Mouse (Mus musculus): ENCODE measurements at regions not wholly inside any gene's neighbourhood (a gene's known extent, or its start where the extent isn't known, plus 50 kb on each side); places are given as distances from the start of the nearest gene placed in this dataset.

DNA sequence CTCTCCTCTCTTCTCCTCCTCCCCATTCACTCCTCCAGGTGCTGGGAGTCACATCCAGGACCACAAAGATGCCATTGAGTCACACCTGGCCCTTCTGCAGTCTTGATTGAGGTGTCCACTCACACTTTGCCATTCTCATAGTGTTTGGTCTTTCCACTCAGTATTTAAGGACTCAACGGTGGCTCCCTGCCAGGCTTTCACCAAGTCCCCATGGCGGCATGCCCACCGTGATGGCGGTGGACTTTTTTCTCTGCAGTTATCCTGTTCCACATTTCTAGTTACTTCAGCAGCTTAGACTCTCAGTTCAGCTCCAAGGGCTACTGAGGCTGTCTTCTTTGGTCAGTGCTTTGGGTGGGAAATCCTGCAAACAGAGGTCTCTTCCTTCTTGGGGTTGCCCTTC, 189.9 kb downstream of the Cbln1 start:
- no peaks in the 10 kb centered on the region for H3K27me3 ChIP-seq (replicated peaks; ENCODE audit: control insufficient read depth, insufficient read depth, low read length)
- TF ChIP-seq CTCF (conservative IDR thresholded peaks at IDR 0.05; ENCODE audit: insufficient read depth, insufficient read length, low read depth, low read length) (no peak), POLR2A (IDR thresholded peaks at IDR 0.05; ENCODE audit: low read depth, low read length) (no peak)
- DNase-seq, result no peak
- no peaks in the 10 kb centered on the region for H3K4me1 ChIP-seq (ENCODE audit: control insufficient read depth, insufficient read depth, low read length)
- 92% methylated on average over 4 of the region's 4 CpGs for WGBS
- H3K27ac ChIP-seq (ENCODE audit: insufficient read depth, low read depth, low read length), result no peak overlapping the region
- H3K4me3 ChIP-seq (ENCODE audit: insufficient read depth, low read depth, low read length), result no peak overlapping the region
- H3K36me3 ChIP-seq (ENCODE audit: control insufficient read depth, insufficient read depth, low read length), result no peaks in the 10 kb centered on the region

- DNase-seq, result no peak
- Histone ChIP-seq H3K36me3 (ENCODE audit: control insufficient read depth, insufficient read depth, low read length) (no peaks in the 10 kb centered on the region), H3K27me3 (replicated peaks; ENCODE audit: control insufficient read depth, insufficient read depth, low read length) (no peaks in the 10 kb centered on the region), H3K27ac (ENCODE audit: insufficient read depth, low read depth, low read length) (no peak overlapping the region), H3K4me1 (ENCODE audit: control insufficient read depth, insufficient read depth, low read length) (no peaks in the 10 kb centered on the region), H3K4me3 (ENCODE audit: insufficient read depth, low read depth, low read length) (no peak overlapping the region)
- 53% methylated on average over 6 of the region's 6 CpGs for WGBS
- TF ChIP-seq CTCF (conservative IDR thresholded peaks at IDR 0.05; ENCODE audit: insufficient read depth, insufficient read length, low read depth, low read length) (no peak), POLR2A (IDR thresholded peaks at IDR 0.05; ENCODE audit: low read depth, low read length) (no peak)
These were observed 199.1 kb downstream of the Cbln1 start for GRCm38 (mm10) chr8:87273328-87273727.

DNA sequence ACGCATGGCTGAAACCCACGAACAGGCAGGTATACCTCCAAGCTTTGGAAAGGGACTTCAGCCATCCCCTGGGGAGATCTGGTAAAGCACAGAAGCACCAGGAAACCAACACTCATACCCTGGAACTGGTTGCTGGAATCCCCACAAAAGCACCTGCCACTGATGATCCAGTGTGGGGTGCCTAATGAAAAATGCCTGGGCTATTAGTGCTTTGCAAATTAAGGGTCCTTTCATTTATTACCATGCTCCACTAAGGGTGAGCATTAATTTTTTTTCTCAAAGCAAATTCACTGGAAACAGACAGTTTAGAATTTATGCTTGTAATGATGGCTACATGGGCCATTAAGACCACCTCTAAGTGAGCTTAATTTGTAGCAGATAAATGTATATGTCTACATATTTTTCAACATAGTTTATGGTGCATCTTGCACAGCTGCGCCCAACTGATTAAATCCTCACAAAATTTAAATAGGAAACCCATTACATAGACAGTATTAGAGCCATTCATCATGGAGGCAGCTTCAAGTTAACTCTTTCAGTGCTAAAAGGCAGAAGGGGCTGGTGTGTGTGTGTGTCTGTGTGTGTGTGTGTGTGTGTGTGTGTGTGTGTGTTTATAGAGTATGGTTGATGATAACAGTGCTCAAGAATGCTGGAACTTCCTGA, 201.8 kb downstream of the Cbln1 start:
- TF ChIP-seq CTCF (conservative IDR thresholded peaks at IDR 0.05; ENCODE audit: insufficient read depth, insufficient read length, low read depth, low read length), result no peak
- TF ChIP-seq POLR2A (IDR thresholded peaks at IDR 0.05; ENCODE audit: low read depth, low read length), result no peak
- Histone ChIP-seq H3K4me1 (ENCODE audit: control insufficient read depth, insufficient read depth, low read length) (no peaks in the 10 kb centered on the region), H3K27ac (ENCODE audit: insufficient read depth, low read depth, low read length) (no peak overlapping the region), H3K36me3 (ENCODE audit: control insufficient read depth, insufficient read depth, low read length) (no peaks in the 10 kb centered on the region), H3K4me3 (ENCODE audit: insufficient read depth, low read depth, low read length) (no peak overlapping the region), H3K27me3 (replicated peaks; ENCODE audit: control insufficient read depth, insufficient read depth, low read length) (no peaks in the 10 kb centered on the region)
- WGBS, result 80% methylated on average over 3 of the region's 3 CpGs
- DNase-seq, result no peak

DNA sequence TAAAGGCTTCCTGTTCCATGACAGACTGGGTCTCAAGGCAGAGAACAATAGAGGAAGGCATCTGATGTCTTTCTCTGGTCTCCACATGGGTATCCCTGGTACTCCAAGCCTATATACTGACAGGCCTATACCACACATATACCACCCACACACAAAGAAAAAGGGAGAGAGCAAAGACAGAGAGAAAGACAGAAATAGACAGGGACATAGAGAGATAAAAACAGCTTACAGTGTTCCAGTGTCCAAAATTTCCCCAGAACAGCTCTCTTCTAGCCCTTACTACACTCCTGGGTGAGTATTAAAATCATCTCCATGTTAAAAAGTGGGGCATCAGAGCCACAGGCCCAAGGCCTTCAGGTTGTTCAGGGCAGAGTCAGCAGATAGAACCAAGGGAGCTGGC, 204.2 kb downstream of the Cbln1 start:
- TF ChIP-seq POLR2A (IDR thresholded peaks at IDR 0.05; ENCODE audit: low read depth, low read length), result no peak
- TF ChIP-seq CTCF (conservative IDR thresholded peaks at IDR 0.05; ENCODE audit: insufficient read depth, insufficient read length, low read depth, low read length), result no peak
- Histone ChIP-seq H3K27me3 (replicated peaks; ENCODE audit: control insufficient read depth, insufficient read depth, low read length) (no peaks in the 10 kb centered on the region), H3K4me3 (ENCODE audit: insufficient read depth, low read depth, low read length) (no peak overlapping the region), H3K27ac (ENCODE audit: insufficient read depth, low read depth, low read length) (no peak overlapping the region), H3K4me1 (ENCODE audit: control insufficient read depth, insufficient read depth, low read length) (no peaks in the 10 kb centered on the region), H3K36me3 (ENCODE audit: control insufficient read depth, insufficient read depth, low read length) (no peaks in the 10 kb centered on the region)
- no peak for DNase-seq

DNA sequence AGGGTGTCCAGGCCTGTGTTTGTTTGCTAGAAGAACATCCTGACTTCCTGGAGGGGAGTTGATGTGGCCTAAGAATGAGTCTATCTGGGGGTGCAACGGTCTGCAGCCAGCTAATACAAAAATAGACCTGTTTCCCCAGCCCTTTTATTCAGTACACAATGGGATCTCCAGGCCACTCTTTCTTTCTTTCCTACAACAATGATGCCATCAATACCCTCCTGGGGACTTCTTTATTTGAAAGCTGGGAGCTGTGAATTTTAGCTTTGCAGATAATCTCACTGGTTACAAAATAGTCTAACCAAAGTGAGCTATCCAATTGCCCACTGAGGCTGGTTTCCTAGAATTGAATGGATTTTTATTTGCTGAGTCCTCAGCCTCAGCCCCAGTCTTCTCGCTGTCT, 207.4 kb downstream of the Cbln1 start:
- H3K27ac ChIP-seq (ENCODE audit: insufficient read depth, low read depth, low read length), result no peak overlapping the region
- H3K4me3 ChIP-seq (ENCODE audit: insufficient read depth, low read depth, low read length), result no peak overlapping the region
- TF ChIP-seq CTCF (conservative IDR thresholded peaks at IDR 0.05; ENCODE audit: insufficient read depth, insufficient read length, low read depth, low read length) (no peak), POLR2A (IDR thresholded peaks at IDR 0.05; ENCODE audit: low read depth, low read length) (no peak)
- no peaks in the 10 kb centered on the region for H3K27me3 ChIP-seq (replicated peaks; ENCODE audit: control insufficient read depth, insufficient read depth, low read length)
- WGBS, result 80% methylated on average over 2 of the region's 2 CpGs
- H3K36me3 ChIP-seq (ENCODE audit: control insufficient read depth, insufficient read depth, low read length), result no peaks in the 10 kb centered on the region
- no peaks in the 10 kb centered on the region for H3K4me1 ChIP-seq (ENCODE audit: control insufficient read depth, insufficient read depth, low read length)
- DNase-seq, result no peak

- Histone ChIP-seq H3K4me1 (ENCODE audit: control insufficient read depth, insufficient read depth, low read length) (no peaks in the 10 kb centered on the region), H3K27ac (ENCODE audit: insufficient read depth, low read depth, low read length) (no peak overlapping the region), H3K27me3 (replicated peaks; ENCODE audit: control insufficient read depth, insufficient read depth, low read length) (no peaks in the 10 kb centered on the region), H3K4me3 (ENCODE audit: insufficient read depth, low read depth, low read length) (no peak overlapping the region), H3K36me3 (ENCODE audit: control insufficient read depth, insufficient read depth, low read length) (no peaks in the 10 kb centered on the region)
- no peak for DNase-seq
- 74% methylated on average over 2 of the region's 2 CpGs for WGBS
- no peak for TF ChIP-seq POLR2A (IDR thresholded peaks at IDR 0.05; ENCODE audit: low read depth, low read length)
- no peak for TF ChIP-seq CTCF (conservative IDR thresholded peaks at IDR 0.05; ENCODE audit: insufficient read depth, insufficient read length, low read depth, low read length)
These were observed 212.1 kb downstream of the Cbln1 start for GRCm38 (mm10) chr8:87260305-87260704.

GRCm38 (mm10) chr8:87242681-87243080, 229.7 kb downstream of the Cbln1 start:
- no peak for DNase-seq
- TF ChIP-seq CTCF (conservative IDR thresholded peaks at IDR 0.05; ENCODE audit: insufficient read depth, insufficient read length, low read depth, low read length) (no peak), POLR2A (IDR thresholded peaks at IDR 0.05; ENCODE audit: low read depth, low read length) (no peak)
- Histone ChIP-seq H3K27ac (ENCODE audit: insufficient read depth, low read depth, low read length) (no peak overlapping the region), H3K27me3 (replicated peaks; ENCODE audit: control insufficient read depth, insufficient read depth, low read length) (no peaks in the 10 kb centered on the region), H3K4me1 (ENCODE audit: control insufficient read depth, insufficient read depth, low read length) (no peaks in the 10 kb centered on the region), H3K36me3 (ENCODE audit: control insufficient read depth, insufficient read depth, low read length) (no peaks in the 10 kb centered on the region), H3K4me3 (ENCODE audit: insufficient read depth, low read depth, low read length) (no peak overlapping the region)
- 79% methylated on average over 2 of the region's 2 CpGs for whole genome bisulfite sequencing
